Mouse (Mus musculus) heart, postnatal 0 days (tissue): Measurements from ENCODE around the gene Smco2. TPM values are rescaled to one million over a fixed set of nuclear protein-coding genes. Genes with fewer than 3 reads are reported as not detected.

Source experiments
- ATAC-seq: fragments of 200-750 bp; cut with Nextera tagmentation; 2 replicates; pipeline ENCODE4 v1.8.0; 2017; ENCODE audit warnings: low read depth, moderate number of reproducible peaks, moderate library complexity; ENCODE audit not compliant: insufficient read depth
- DNase-seq: peaks from one replicate; pipeline ENCODE4 v3.0.0-alpha.2; 2016; ENCODE audit warnings: low spot score
- H3K27ac ChIP-seq: fragments of 300-500 bp; sonication (generic); 2 replicates; pipeline ENCODE4 v1.5.1; 2014; ENCODE audit warnings: low read depth, mild to moderate bottlenecking
- H3K27me3 ChIP-seq: fragments of 300-500 bp; sonication (generic); 2 replicates; pipeline ENCODE4 v1.6.1; 2014; ENCODE audit warnings: low read length, mixed read lengths; ENCODE audit not compliant: control insufficient read depth, insufficient read depth
- H3K36me3 ChIP-seq: fragments of 300-500 bp; sonication (generic); replicated peaks from 2 replicates; pipeline ENCODE4 v1.6.1; 2014; ENCODE audit warnings: low read length, mixed read lengths; ENCODE audit not compliant: control insufficient read depth, insufficient read depth
- H3K4me1 ChIP-seq: fragments of 300-500 bp; sonication (generic); 2 replicates; pipeline ENCODE4 v1.6.1; 2014; ENCODE audit warnings: antibody characterized with exemption; ENCODE audit not compliant: control insufficient read depth, insufficient read depth
- H3K4me2 ChIP-seq: fragments of 300-500 bp; sonication (generic); 2 replicates; pipeline ENCODE4 v1.6.1; 2014; ENCODE audit warnings: low read depth, mild to moderate bottlenecking, low read length, moderate library complexity
- H3K4me3 ChIP-seq: fragments of 300-500 bp; sonication (generic); 2 replicates; pipeline ENCODE4 v1.5.1; 2014; ENCODE audit warnings: low read depth, low read length
- H3K9ac ChIP-seq: fragments of 300-500 bp; sonication (generic); replicated peaks from 2 replicates; pipeline ENCODE4 v1.6.1; 2014; ENCODE audit warnings: low read depth, low read length, mixed read lengths
- H3K9me3 ChIP-seq: fragments of 300-500 bp; sonication (generic); replicated peaks from 2 replicates; pipeline ENCODE4 v1.6.1; 2016; ENCODE audit warnings: low read length; ENCODE audit not compliant: control insufficient read depth
- CTCF ChIP-seq: IDR thresholded peaks from 2 replicates; pipeline ENCODE4 v1.5.1; 2016; ENCODE audit warnings: antibody characterized with exemption, control low read depth, low read depth
- EP300 ChIP-seq: IDR thresholded peaks from 2 replicates; pipeline ENCODE4 v1.6.1; 2016; ENCODE audit warnings: antibody characterized with exemption, low read depth
- WGBS: fragments of 180-500 bp; shearing (Covaris S2); extraction: QIAGEN DNeasy Blood & Tissue Kit; methylation state at CpG from one replicate; pipeline ENCODE4 v1.1.7; 2014; 5-methylcytosine and 5-hydroxymethylcytosine counted together
- polyA plus RNA-seq: library from polyadenylated mRNA; unstranded; fragments of >200 nt; fragmentation: Nextera tagmentation; extraction: Ambion mirVana; gene quantifications from 2 replicates; pipeline ENCODE4 v1.2.1, GENCODE M21; 2015
- total RNA-seq: library from RNA; depleted of rRNA; stranded (reverse); fragments of >200 nt; gene quantifications from 2 replicates; pipeline ENCODE4 v1.2.3, GENCODE M21; 2014; ENCODE audit warnings: low replicate concordance

The Smco2 gene
- total and polyA plus RNA-seq, 2 experiments from 2014 or later = 0.29 TPM; not detected in 1

DNA sequence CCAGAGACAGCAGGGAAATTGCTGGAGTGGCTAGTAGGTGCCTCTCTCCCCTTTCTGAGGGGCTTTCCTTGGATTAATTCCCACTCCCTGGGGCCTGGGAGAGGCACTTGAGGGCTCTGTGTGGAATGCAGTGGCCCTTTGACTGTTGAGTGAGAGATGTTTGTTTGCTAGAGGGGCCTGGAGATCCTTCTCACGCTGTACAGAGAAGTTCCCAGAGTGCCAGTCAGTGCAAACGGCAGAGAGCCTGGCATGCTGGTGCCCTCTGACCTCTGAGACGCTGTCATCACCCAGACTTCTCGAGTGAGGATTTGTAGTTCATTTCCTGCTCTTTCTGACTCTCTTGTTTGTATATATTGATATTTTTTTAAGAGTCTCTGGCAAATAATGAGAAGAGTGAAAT is 14.1 kb upstream of the Smco2 start:
- no peak for DNase-seq
- Histone ChIP-seq H3K9me3 (no peaks in the 10 kb centered on the region), H3K9ac (no peak overlapping the region), H3K4me2 (no peak overlapping the region), H3K36me3 (no peaks in the 10 kb centered on the region), H3K4me1 (peaks cover 5% of the 10 kb centered on the region; the same call in 1 of the 2 replicates), H3K4me3 (no peak overlapping the region), H3K27me3 (no peaks in the 10 kb centered on the region), H3K27ac (0 out of 2 replicates have a peak overlapping the region, but pooled peaks have one; percentile 41)
- no peak for ATAC-seq
- TF ChIP-seq EP300 (no peak), CTCF (no peak)
- 16% methylated on average over 4 of the region's 4 CpGs for WGBS

- Histone ChIP-seq H3K27ac (no peak overlapping the region), H3K36me3 (no peaks in the 10 kb centered on the region), H3K4me1 (peaks cover 5% of the 10 kb centered on the region; the same call in 1 of the 2 replicates), H3K9me3 (no peaks in the 10 kb centered on the region), H3K27me3 (no peaks in the 10 kb centered on the region), H3K9ac (no peak overlapping the region), H3K4me3 (no peak overlapping the region), H3K4me2 (no peak overlapping the region)
- DNase-seq (no peak), ATAC-seq (peak; percentile 31; the same call in 1 of the 2 replicates)
- TF ChIP-seq EP300 (no peak), CTCF (no peak)
- 35% methylated on average over 7 of the region's 7 CpGs for WGBS
Measured at GRCm38 (mm10) chr6:146837316-146837715, 12.6 kb upstream of the Smco2 start.

- TF ChIP-seq CTCF = 0 out of 2 replicates have a peak, but pooled peaks have one; percentile 2
- TF ChIP-seq EP300 = no peak
- H3K36me3 ChIP-seq = no peaks in the 10 kb centered on the region
- WGBS = 94% methylated on average over 5 of the region's 5 CpGs
- ATAC-seq (no peak), DNase-seq (no peak)
- H3K4me1 ChIP-seq = peaks cover 5% of the 10 kb centered on the region; the same call in 1 of the 2 replicates
- no peak overlapping the region for H3K9ac ChIP-seq
- no peak overlapping the region for H3K4me2 ChIP-seq
- H3K4me3 ChIP-seq = no peak overlapping the region
- H3K9me3 ChIP-seq = no peaks in the 10 kb centered on the region
- no peak overlapping the region for H3K27ac ChIP-seq
- no peaks in the 10 kb centered on the region for H3K27me3 ChIP-seq
Measured at GRCm38 (mm10) chr6:146838366-146838765, 11.5 kb upstream of the Smco2 start.

GRCm38 (mm10) chr6:146838863-146839262 is 11.0 kb upstream of the Smco2 start:
- H3K4me2 ChIP-seq = no peak overlapping the region
- 86% methylated on average over 4 of the region's 4 CpGs for WGBS
- no peak overlapping the region for H3K9ac ChIP-seq
- DNase-seq = no peak
- no peak for ATAC-seq
- H3K4me3 ChIP-seq = no peak overlapping the region
- H3K9me3 ChIP-seq = no peaks in the 10 kb centered on the region
- no peak overlapping the region for H3K27ac ChIP-seq
- peaks cover 5% of the 10 kb centered on the region; the same call in 1 of the 2 replicates for H3K4me1 ChIP-seq
- TF ChIP-seq EP300 (no peak), CTCF (no peak)
- no peaks in the 10 kb centered on the region for H3K27me3 ChIP-seq
- H3K36me3 ChIP-seq = no peaks in the 10 kb centered on the region

- no peaks in the 10 kb centered on the region for H3K36me3 ChIP-seq
- TF ChIP-seq EP300 (peak; percentile 22; the same call in 1 of the 2 replicates), CTCF (no peak)
- no peak overlapping the region for H3K9ac ChIP-seq
- peak overlapping the region; percentile 66 for H3K27ac ChIP-seq
- DNase-seq = no peak
- no peaks in the 10 kb centered on the region for H3K27me3 ChIP-seq
- H3K4me2 ChIP-seq = no peak overlapping the region
- ATAC-seq = peak; percentile 43
- H3K4me3 ChIP-seq = no peak overlapping the region
- WGBS = 33% methylated on average over 6 of the region's 6 CpGs
- H3K4me1 ChIP-seq = peaks cover 19% of the 10 kb centered on the region
- H3K9me3 ChIP-seq = no peaks in the 10 kb centered on the region
Measured at GRCm38 (mm10) chr6:146844867-146845266, 5.0 kb upstream of the Smco2 start.

- DNase-seq = no peak
- no peak overlapping the region for H3K4me2 ChIP-seq
- peak overlapping the region; percentile 66 for H3K27ac ChIP-seq
- no peaks in the 10 kb centered on the region for H3K27me3 ChIP-seq
- TF ChIP-seq EP300 = no peak
- TF ChIP-seq CTCF = no peak
- H3K9ac ChIP-seq = no peak overlapping the region
- no peak for ATAC-seq
- no peaks in the 10 kb centered on the region for H3K9me3 ChIP-seq
- H3K36me3 ChIP-seq = no peaks in the 10 kb centered on the region
- no peak overlapping the region for H3K4me3 ChIP-seq
- H3K4me1 ChIP-seq = peaks cover 19% of the 10 kb centered on the region
- 78% methylated on average over 5 of the region's 5 CpGs for WGBS
Measured at GRCm38 (mm10) chr6:146845347-146845746, 4.6 kb upstream of the Smco2 start.
